Mouse (Mus musculus) adrenal gland, postnatal 36 days (tissue): ENCODE results near the gene Itga9. TPM values are rescaled to one million over a fixed set of nuclear protein-coding genes. Genes with fewer than 3 reads are reported as not detected.

Experiments
- DNase-seq, 2 experiments: peaks; one replicate each; pipeline ENCODE4 v3.0.0; 2021; ENCODE audit warnings: mixed read lengths in 1 of 2
- total RNA-seq, 2 experiments: library from RNA; stranded (reverse); gene quantifications; 2 replicates each; pipeline ENCODE4 v1.2.3; 2021

Itga9 gene
- total RNA-seq, 2 experiments from 2014 or later, result 56.9 to 81.3 TPM

DNA sequence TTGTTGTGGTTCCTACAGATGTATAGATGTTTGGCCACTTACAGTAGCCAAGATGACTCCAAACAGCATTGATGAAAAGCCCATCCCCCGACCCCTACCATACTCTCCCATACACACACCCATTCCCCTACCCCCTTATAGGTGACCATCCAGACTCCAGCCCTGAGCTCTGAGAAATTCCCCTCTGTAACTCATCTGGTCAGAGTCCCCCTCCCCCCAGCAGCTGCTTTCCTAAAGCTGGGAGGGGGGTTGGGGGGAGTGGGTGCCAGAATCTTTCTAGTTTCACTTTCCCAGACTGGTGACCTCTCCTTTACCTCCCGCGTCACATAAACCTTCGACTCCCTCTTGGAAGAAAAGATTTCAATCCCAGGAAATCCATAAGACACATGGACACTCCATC, 269.2 kb downstream of the Itga9 start:
- no peak for DNase-seq

- peak in 1 of 2 experiments; percentile 75 for DNase-seq
These were observed 270.4 kb downstream of the Itga9 start for GRCm38 (mm10) chr9:118876902-118877301.

- DNase-seq, result no peak
These were observed 271.0 kb downstream of the Itga9 start for GRCm38 (mm10) chr9:118877365-118878008.

DNA sequence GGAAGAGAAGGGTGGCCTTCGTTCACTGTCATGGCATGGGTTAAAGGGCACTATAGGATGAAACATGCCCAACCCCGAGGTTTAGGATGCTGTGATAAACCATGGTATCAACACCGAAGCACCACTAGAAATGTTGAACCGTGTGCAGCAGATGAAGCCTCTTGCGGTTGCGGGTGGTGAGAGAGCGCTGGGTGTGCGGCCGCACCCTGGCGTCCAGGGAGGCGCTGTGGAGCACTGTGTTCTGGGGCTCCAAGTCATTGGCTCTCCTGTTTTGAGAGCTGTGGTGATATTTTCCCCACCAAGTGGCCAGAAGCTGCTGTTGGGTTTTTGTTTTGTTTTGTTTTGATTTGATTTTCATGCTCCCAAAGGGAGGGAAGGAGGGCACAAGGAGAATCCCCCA, 272.1 kb downstream of the Itga9 start:
- DNase-seq, result no peak

GRCm38 (mm10) chr9:118881281-118881945, 274.9 kb downstream of the Itga9 start:
- DNase-seq, result peak in 1 of 2 experiments; percentile 52

DNA sequence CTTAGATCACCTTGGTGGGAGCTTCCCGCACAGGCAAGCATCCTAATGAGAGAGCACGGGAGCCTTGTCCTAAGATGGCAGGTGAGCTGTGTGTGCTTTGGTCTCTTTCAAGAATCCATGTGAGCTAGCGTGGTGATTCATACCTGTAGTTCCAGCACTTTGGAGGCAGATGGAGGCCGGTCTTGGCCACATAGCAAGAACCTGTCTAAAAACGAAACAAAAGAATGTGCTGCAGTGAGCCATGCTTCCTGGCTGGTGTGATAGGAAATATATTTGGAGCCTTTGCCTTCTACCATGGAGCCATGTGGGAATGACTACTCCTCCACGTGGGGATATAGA, 275.4 kb downstream of the Itga9 start:
- no peak for DNase-seq

DNA sequence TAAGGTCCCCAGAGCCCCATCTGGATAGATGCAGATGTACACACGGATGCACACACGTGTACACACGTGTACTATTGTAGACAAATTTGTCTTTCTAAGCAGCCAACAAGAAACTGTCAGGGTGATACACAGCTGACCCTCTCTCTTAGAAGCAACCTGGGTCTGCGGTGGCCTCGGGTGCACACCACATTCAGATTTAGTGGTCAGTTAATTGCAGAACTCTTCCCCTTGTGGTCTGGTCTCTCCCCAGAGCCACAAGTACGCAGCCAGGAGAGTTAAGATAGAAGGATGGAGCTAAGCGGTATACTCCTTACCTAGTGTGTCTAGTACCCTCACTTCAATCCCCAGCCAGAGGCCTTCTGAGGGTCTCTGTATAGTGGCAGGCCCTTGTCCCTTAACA, 276.7 kb downstream of the Itga9 start:
- no peak for DNase-seq

DNA sequence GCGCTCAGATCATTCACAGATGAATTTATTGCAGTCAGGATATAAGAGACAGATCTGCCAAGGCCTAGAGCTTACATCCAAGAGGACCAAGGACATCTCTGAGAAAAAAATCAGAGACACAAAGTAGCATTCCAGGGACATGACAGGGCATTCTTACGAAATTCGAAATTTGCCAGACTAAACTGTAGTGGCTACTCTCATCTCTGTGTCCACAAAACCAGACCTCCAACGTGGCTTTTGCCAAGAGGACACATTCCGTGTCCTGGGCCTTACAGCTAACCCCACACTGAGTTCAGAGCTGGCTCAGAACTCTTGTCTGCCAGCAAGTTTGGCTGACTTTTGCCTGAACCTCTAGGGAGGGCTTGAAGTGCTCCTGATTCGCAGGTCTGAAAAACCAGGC, 279.3 kb downstream of the Itga9 start:
- peak; percentile 56 to 70 for DNase-seq

DNA sequence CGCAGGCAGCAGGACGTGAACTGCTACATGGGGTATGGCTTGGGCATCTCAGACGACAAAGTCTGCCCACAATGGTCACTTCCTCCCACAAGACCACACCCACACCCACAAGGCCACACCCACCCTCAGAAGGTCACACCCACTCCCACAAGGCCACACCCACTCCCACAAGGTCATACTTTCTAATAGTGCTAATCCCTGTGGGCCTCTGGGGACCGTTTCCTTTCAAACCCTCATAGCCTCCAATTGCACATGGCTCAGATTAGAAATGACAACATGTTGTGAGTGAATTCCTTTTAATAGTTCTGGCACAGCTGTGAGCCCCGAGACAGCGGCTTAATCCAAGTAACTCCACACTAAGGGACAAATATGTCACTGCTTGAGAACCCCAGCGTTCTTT, 280.7 kb downstream of the Itga9 start:
- DNase-seq, result no peak

DNA sequence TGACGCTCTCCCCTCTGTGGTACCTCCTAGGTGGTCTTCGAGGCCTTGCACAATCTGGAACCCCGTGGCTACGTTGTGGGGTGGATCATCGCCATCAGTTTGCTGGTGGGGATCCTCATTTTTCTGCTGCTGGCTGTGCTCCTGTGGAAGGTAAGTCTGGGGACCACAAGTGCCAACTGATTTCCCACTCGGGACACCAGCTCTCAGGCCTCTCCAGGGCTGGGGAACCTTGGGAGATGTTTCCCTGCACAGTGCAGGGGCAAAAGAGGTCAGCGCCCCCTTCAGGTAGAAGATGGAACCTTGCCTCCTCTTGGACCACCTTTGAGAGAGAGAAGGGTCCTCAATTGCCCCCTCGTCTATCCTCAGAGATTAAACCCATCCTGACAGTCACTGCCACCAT, 281.2 kb downstream of the Itga9 start:
- no peak for DNase-seq

- DNase-seq, result no peak
These were observed 283.7 kb downstream of the Itga9 start for GRCm38 (mm10) chr9:118890149-118890548.

GRCm38 (mm10) chr9:118890645-118891044, 284.2 kb downstream of the Itga9 start:
- DNase-seq, result no peak

DNA sequence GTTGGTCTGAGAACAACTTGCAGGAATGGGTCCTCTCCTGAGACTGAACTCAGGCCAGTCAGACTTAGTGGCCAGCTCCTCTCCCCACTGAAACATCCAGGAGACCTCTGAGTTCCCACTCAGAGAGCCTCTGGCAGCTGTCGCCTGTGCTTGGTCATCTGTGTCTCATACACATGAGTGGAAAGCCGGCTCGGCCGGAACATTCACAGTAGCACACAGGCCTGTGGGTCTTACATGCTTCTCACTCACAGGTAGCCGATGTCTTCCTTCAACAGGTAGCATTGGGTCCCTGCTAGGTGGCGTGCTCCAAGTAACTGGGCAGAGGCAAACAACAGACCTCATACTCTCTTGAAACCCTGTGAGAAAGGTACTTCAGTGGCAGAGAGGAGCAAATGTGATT, 284.6 kb downstream of the Itga9 start:
- no peak for DNase-seq

DNA sequence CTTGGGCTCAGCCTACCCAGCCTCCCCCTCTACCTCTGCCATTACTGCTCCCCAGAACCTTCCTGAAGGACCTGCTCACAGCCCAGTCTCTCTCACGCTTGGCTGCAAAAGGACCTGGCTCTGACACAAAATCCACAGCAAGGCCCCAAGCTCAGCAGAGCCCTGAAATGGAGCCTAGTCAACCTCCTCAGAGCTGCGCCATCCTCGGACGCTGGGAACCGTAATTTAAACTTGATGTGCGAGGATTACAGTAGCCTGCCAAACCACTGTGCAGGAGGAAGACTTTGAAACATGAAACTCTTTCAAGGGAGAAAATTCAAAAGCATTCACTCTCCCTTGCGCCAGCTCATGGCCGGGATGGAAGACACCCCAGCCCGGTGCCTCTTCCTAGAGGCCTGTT, 285.1 kb downstream of the Itga9 start:
- DNase-seq, result no peak

DNA sequence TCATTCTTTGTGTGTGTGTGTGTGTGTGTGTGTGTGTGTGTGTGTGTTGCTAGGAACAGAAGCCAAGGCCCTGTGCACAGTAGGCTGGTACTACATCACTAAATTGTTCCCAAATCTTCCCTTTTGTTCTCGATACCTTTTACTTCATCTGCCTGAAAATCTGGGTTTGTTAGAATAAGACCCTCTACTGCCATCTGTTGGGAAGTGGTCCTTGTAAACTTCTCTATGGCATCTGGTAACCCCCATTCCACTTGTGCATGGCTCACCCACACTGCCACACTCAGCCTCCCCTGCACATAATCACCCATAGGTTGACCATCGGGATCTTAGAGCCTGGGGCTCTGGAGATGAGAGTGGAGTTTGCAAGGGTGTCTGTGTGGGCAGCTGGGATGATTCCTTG, 288.6 kb downstream of the Itga9 start:
- DNase-seq, result no peak

GRCm38 (mm10) chr9:118900677-118901076, 294.2 kb downstream of the Itga9 start:
- DNase-seq, result no peak

GRCm38 (mm10) chr9:118901917-118902316, 295.4 kb downstream of the Itga9 start:
- DNase-seq, result no peak

GRCm38 (mm10) chr9:118907934-118908620, 301.6 kb downstream of the Itga9 start:
- DNase-seq, result peak; percentile 84 to 85

- no peak for DNase-seq
These were observed 306.6 kb downstream of the Itga9 start for GRCm38 (mm10) chr9:118913048-118913447.

GRCm38 (mm10) chr9:118913613-118914012, 307.1 kb downstream of the Itga9 start:
- DNase-seq, result no peak

DNA sequence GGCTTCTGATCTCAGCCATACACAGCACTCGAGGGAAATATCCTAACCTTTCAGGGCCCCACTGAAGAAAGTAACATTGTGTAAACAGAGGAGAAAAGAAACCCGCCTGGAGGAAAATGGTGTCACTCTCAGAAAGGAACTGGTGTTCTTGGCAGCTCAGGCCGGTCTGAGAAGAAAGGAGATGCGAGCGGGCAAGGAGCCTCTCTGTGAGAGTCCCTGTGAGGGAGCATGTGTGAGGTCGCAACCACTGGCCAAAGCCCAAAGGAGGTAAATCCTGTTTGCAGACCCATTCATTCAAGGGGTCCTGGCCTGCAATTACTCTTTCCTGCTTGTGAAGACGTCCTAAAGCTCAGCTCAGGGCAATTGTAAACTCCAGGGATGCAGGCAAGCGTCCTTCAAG, 308.1 kb downstream of the Itga9 start:
- DNase-seq, result no peak

- no peak for DNase-seq
These were observed 308.8 kb downstream of the Itga9 start for GRCm38 (mm10) chr9:118915290-118915689.

- peak in 1 of 2 experiments; percentile 37 for DNase-seq
These were observed 313.2 kb downstream of the Itga9 start for GRCm38 (mm10) chr9:118919672-118920186.
